18 mouse cellular contexts compared by ENCODE assay signal in genomic region chr5:5700386-5700785, GRCm38 (mm10). TPM values are rescaled to one million over a fixed set of nuclear protein-coding genes. Genes with fewer than 3 reads are reported as not detected.
"Had no signal": no experiment of that assay in that cellular context is flagged by ENCODE, and none has a peak within 500 bp of the region (broad histone marks: within the 10 kb centered on the region; RNA-seq: fewer than 3 reads in every experiment).

No protein-coding gene starts in this region.

- DNase-seq: liver, postnatal 0 days; lung, adult 2 months; lung, postnatal 14 days; lung, postnatal 36 days; retina, postnatal 1 day; right cerebral cortex, adult 18-20 months; right cerebral cortex, postnatal 25 days; right cerebral cortex, postnatal 4 days; spleen, adult 18-20 months; thymus, adult 2 months; thymus, postnatal 25 days; thymus, postnatal 4 days had no signal

- H3K27ac ChIP-seq: lung, embryonic 15.5 days; macrophage; midbrain, embryonic 13.5 days; midbrain, embryonic 15.5 days; neural tube, embryonic 12.5 days had no signal

- H3K9ac ChIP-seq: liver, postnatal 0 days; lung, embryonic 15.5 days; midbrain, embryonic 13.5 days; midbrain, embryonic 15.5 days; neural tube, embryonic 12.5 days had no signal

- H3K4me1 ChIP-seq: lung, embryonic 15.5 days; megakaryocyte, embryonic 14.5 days; midbrain, embryonic 13.5 days; midbrain, embryonic 15.5 days; neural tube, embryonic 12.5 days had no signal

- H3K9me3 ChIP-seq: lung, embryonic 15.5 days; midbrain, embryonic 13.5 days; midbrain, embryonic 15.5 days; neural tube, embryonic 12.5 days had no signal

- H3K27me3 ChIP-seq: lung, embryonic 15.5 days; midbrain, embryonic 13.5 days; midbrain, embryonic 15.5 days; neural tube, embryonic 12.5 days had no signal

- H3K4me3 ChIP-seq: lung, embryonic 15.5 days; megakaryocyte, embryonic 14.5 days; midbrain, embryonic 13.5 days; midbrain, embryonic 15.5 days; neural tube, embryonic 12.5 days had no signal

- H3K36me3 ChIP-seq: lung, embryonic 15.5 days; midbrain, embryonic 13.5 days; midbrain, embryonic 15.5 days; neural tube, embryonic 12.5 days had no signal

RNA-seq across cellular contexts. Expression of gene Steap2, which starts 6.0 kb away (rescaled TPM):
- polyA plus RNA-seq: macrophage had no signal

RNA-seq across cellular contexts. Expression of gene Cfap69, which starts 36.3 kb away (rescaled TPM):
- polyA plus RNA-seq: macrophage had no signal

RNA-seq across cellular contexts. Expression of gene Steap1, which starts 48.7 kb away (rescaled TPM):
- polyA plus RNA-seq: macrophage; thymus, adult 2 months had no signal
